Mouse (Mus musculus) kidney, embryonic 14.5 days (tissue): Measurements from ENCODE around the gene Gm12216. TPM values are rescaled to one million over a fixed set of nuclear protein-coding genes. Genes with fewer than 3 reads are reported as not detected.
"Not testable (repeated sequence)": the region's sequence is repeated elsewhere in the genome, so short reads cannot be mapped to it uniquely, and the experiment has no call there.

Source experiments
- ATAC-seq: fragments of 200-750 bp; cut with Nextera tagmentation; 2 replicates; pipeline ENCODE4 v1.8.0; 2017; ENCODE audit warnings: moderate number of reproducible peaks, mild to moderate bottlenecking, moderate TSS enrichment, moderate library complexity; ENCODE audit not compliant: low FRiP score, low TSS enrichment
- H3K27ac ChIP-seq: fragments of 300-500 bp; sonication (generic); 2 replicates; pipeline ENCODE4 v1.5.1; 2014; ENCODE audit warnings: low read depth, mild to moderate bottlenecking, low read length, moderate library complexity, mixed read lengths
- H3K27me3 ChIP-seq: fragments of 300-500 bp; sonication (generic); 2 replicates; pipeline ENCODE4 v1.6.1; 2014; ENCODE audit warnings: mild to moderate bottlenecking, low read length; ENCODE audit not compliant: control insufficient read depth, insufficient read depth
- H3K36me3 ChIP-seq: fragments of 300-500 bp; sonication (generic); 2 replicates; pipeline ENCODE4 v1.6.1; 2014; ENCODE audit warnings: low read length, mixed read lengths; ENCODE audit not compliant: control insufficient read depth, insufficient read depth
- H3K4me1 ChIP-seq: fragments of 300-500 bp; sonication (generic); 2 replicates; pipeline ENCODE4 v1.6.1; 2014; ENCODE audit warnings: low read length, mixed read lengths; ENCODE audit not compliant: control insufficient read depth, insufficient read depth
- H3K4me2 ChIP-seq: fragments of 300-500 bp; sonication (generic); replicated peaks from 2 replicates; pipeline ENCODE4 v1.6.1; 2014; ENCODE audit warnings: low read depth, mild to moderate bottlenecking, low read length
- H3K4me3 ChIP-seq: fragments of 300-500 bp; sonication (generic); 2 replicates; pipeline ENCODE4 v1.5.1; 2014; ENCODE audit warnings: mild to moderate bottlenecking, low read length
- H3K9ac ChIP-seq: fragments of 300-500 bp; sonication (generic); 2 replicates; pipeline ENCODE4 v1.6.1; 2014; ENCODE audit warnings: low read depth, mild to moderate bottlenecking, low read length, moderate library complexity
- H3K9me3 ChIP-seq: fragments of 300-500 bp; sonication (generic); 2 replicates; pipeline ENCODE4 v1.6.1; 2016; ENCODE audit warnings: low read length; ENCODE audit not compliant: control insufficient read depth
- WGBS: fragments of 180-500 bp; shearing (Covaris S2); extraction: QIAGEN DNeasy Blood & Tissue Kit; methylation state at CpG from one replicate; pipeline ENCODE4 v1.1.7; 2014; 5-methylcytosine and 5-hydroxymethylcytosine counted together
- polyA plus RNA-seq: library from polyadenylated mRNA; unstranded; fragments of >200 nt; fragmentation: Nextera tagmentation; extraction: Ambion mirVana; gene quantifications from 2 replicates; pipeline ENCODE4 v1.2.1, GENCODE M21; 2014

The Gm12216 gene
- polyA plus RNA-seq, 1 experiment from 2014 or later: 1.1 TPM

DNA sequence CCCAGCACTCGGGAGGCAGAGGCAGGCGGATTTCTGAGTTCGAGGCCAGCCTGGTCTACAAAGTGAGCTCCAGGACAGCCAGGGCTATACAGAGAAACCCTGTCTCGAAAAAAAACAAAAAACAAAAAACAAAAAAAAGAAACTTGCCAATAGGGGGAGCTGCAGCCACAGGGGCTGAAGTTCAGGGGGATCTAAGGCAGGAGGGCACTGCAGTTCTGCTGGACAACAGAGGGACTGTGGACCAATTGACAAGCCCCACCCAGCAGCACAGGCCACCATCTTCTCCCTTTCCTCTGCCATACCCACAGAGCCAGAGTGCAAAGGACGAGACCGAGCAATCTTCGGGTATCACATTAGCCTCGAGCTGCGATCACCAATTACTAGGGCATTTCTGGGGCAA, 101.0 kb downstream of the Gm12216 start:
- not testable (repeated sequence) for H3K36me3 ChIP-seq, H3K9ac ChIP-seq, H3K4me3 ChIP-seq, H3K4me2 ChIP-seq, H3K9me3 ChIP-seq, H3K27ac ChIP-seq, H3K27me3 ChIP-seq, ATAC-seq
- 77% methylated on average over 8 of the region's 9 CpGs for WGBS
- peaks cover 30% of the 10 kb centered on the region for H3K4me1 ChIP-seq

DNA sequence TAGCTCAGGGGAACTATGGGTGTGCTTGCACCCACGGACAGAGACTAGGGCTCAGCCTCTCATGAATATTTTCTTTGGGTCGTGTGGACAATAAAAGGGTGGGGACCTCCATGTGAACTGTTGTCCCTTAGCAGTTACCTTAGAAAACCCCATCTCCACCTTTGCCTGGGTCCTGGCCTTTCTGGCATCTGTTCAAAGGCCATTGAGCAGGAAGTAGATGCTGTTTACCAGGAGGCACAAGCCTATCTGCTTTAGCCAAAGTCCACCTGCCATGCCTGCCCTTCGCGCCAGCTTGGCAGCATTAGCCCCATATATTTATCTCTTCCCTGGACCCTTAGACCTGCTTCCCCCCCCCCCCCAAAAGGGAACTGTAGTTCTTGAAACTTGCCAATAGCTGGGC, 101.4 kb downstream of the Gm12216 start:
- 84% methylated on average over 4 of the region's 4 CpGs for WGBS
- H3K9me3 ChIP-seq: no peaks in the 10 kb centered on the region
- H3K4me2 ChIP-seq: no peak overlapping the region
- peaks cover 25% of the 10 kb centered on the region for H3K4me1 ChIP-seq
- H3K27ac ChIP-seq: no peak overlapping the region
- no peak overlapping the region for H3K9ac ChIP-seq
- no peaks in the 10 kb centered on the region for H3K36me3 ChIP-seq
- no peaks in the 10 kb centered on the region for H3K27me3 ChIP-seq
- no peak overlapping the region for H3K4me3 ChIP-seq
- ATAC-seq: no peak

- Histone ChIP-seq H3K4me2 (no peak overlapping the region), H3K4me1 (peaks cover 11% of the 10 kb centered on the region), H3K27ac (no peak overlapping the region), H3K9me3 (no peaks in the 10 kb centered on the region), H3K27me3 (no peaks in the 10 kb centered on the region), H3K36me3 (no peaks in the 10 kb centered on the region), H3K9ac (no peak overlapping the region), H3K4me3 (no peak overlapping the region)
- no peak for ATAC-seq
- WGBS: 85% methylated on average over 12 of the region's 12 CpGs
Measured at GRCm38 (mm10) chr11:53755011-53755595, 104.0 kb downstream of the Gm12216 start.

GRCm38 (mm10) chr11:53749716-53750352, 109.2 kb downstream of the Gm12216 start:
- Histone ChIP-seq H3K27me3 (no peaks in the 10 kb centered on the region), H3K36me3 (no peaks in the 10 kb centered on the region), H3K4me3 (no peak overlapping the region), H3K4me2 (no peak overlapping the region), H3K27ac (no peak overlapping the region), H3K9ac (no peak overlapping the region), H3K9me3 (no peaks in the 10 kb centered on the region), H3K4me1 (no peaks in the 10 kb centered on the region)
- WGBS: 61% methylated on average over 5 of the region's 5 CpGs
- ATAC-seq: no peak

GRCm38 (mm10) chr11:53749306-53749705, 109.8 kb downstream of the Gm12216 start:
- H3K4me3 ChIP-seq: no peak overlapping the region
- H3K9me3 ChIP-seq: no peaks in the 10 kb centered on the region
- H3K4me2 ChIP-seq: no peak overlapping the region
- 66% methylated on average over 4 of the region's 4 CpGs for WGBS
- no peak overlapping the region for H3K27ac ChIP-seq
- ATAC-seq: no peak
- no peaks in the 10 kb centered on the region for H3K27me3 ChIP-seq
- no peaks in the 10 kb centered on the region for H3K4me1 ChIP-seq
- no peaks in the 10 kb centered on the region for H3K36me3 ChIP-seq
- no peak overlapping the region for H3K9ac ChIP-seq

GRCm38 (mm10) chr11:53748614-53749013, 110.4 kb downstream of the Gm12216 start:
- Histone ChIP-seq H3K4me3 (no peak overlapping the region), H3K27me3 (no peaks in the 10 kb centered on the region), H3K9ac (no peak overlapping the region), H3K36me3 (no peaks in the 10 kb centered on the region), H3K4me1 (no peaks in the 10 kb centered on the region), H3K27ac (no peak overlapping the region), H3K9me3 (no peaks in the 10 kb centered on the region), H3K4me2 (no peak overlapping the region)
- no peak for ATAC-seq
- whole genome bisulfite sequencing: 83% methylated on average over 6 of the region's 6 CpGs

GRCm38 (mm10) chr11:53747985-53748384, 111.1 kb downstream of the Gm12216 start:
- H3K9ac ChIP-seq: no peak overlapping the region
- H3K36me3 ChIP-seq: no peaks in the 10 kb centered on the region
- no peak overlapping the region for H3K4me3 ChIP-seq
- H3K27me3 ChIP-seq: no peaks in the 10 kb centered on the region
- no peaks in the 10 kb centered on the region for H3K9me3 ChIP-seq
- no peak overlapping the region for H3K27ac ChIP-seq
- H3K4me1 ChIP-seq: no peaks in the 10 kb centered on the region
- no peak for ATAC-seq
- H3K4me2 ChIP-seq: no peak overlapping the region
- WGBS: 85% methylated on average over 9 of the region's 9 CpGs

GRCm38 (mm10) chr11:53745260-53745659, 113.8 kb downstream of the Gm12216 start:
- Histone ChIP-seq H3K36me3 (no peaks in the 10 kb centered on the region), H3K9ac (no peak overlapping the region), H3K27ac (no peak overlapping the region), H3K9me3 (no peaks in the 10 kb centered on the region), H3K4me1 (no peaks in the 10 kb centered on the region), H3K27me3 (no peaks in the 10 kb centered on the region), H3K4me3 (no peak overlapping the region), H3K4me2 (no peak overlapping the region)
- ATAC-seq: no peak
- 88% methylated on average over 2 of the region's 2 CpGs for WGBS

- Histone ChIP-seq H3K4me3 (no peak overlapping the region), H3K9me3 (no peaks in the 10 kb centered on the region), H3K27ac (no peak overlapping the region), H3K36me3 (no peaks in the 10 kb centered on the region), H3K9ac (no peak overlapping the region), H3K27me3 (no peaks in the 10 kb centered on the region), H3K4me2 (no peak overlapping the region), H3K4me1 (no peaks in the 10 kb centered on the region)
- no peak for ATAC-seq
- 50% methylated on average over 5 of the region's 5 CpGs for WGBS
Measured at GRCm38 (mm10) chr11:53742353-53742752, 116.7 kb downstream of the Gm12216 start.
